Mouse (Mus musculus): ENCODE data around the gene Lrrc61.
"Not testable (repeated sequence)": the region's sequence is repeated elsewhere in the genome, so short reads cannot be mapped to it uniquely, and the experiment has no call there.

The Lrrc61 gene

GRCm38 (mm10) chr6:48554280-48555103, at the start of gene Lrrc61:
Lrrc61 (plus strand) TSS chr6:48554796.
- peak; percentile 99 for DNase-seq

- no peak for DNase-seq
Measured at GRCm38 (mm10) chr6:48508087-48508486, 46.5 kb upstream of the Lrrc61 start.

GRCm38 (mm10) chr6:48510426-48510825, 44.2 kb upstream of the Lrrc61 start:
- DNase-seq: no peak

- DNase-seq: no peak
Measured at GRCm38 (mm10) chr6:48511861-48512260, 42.7 kb upstream of the Lrrc61 start.

- DNase-seq: not testable (repeated sequence)
Measured at GRCm38 (mm10) chr6:48524882-48525281, 29.7 kb upstream of the Lrrc61 start.

- DNase-seq: no peak
Measured at GRCm38 (mm10) chr6:48527901-48528300, 26.7 kb upstream of the Lrrc61 start.

GRCm38 (mm10) chr6:48529261-48529660, 25.3 kb upstream of the Lrrc61 start:
- no peak for DNase-seq

GRCm38 (mm10) chr6:48529871-48530440, 24.6 kb upstream of the Lrrc61 start:
- DNase-seq: no peak

- no peak for DNase-seq
Measured at GRCm38 (mm10) chr6:48530862-48531261, 23.7 kb upstream of the Lrrc61 start.

GRCm38 (mm10) chr6:48533475-48533874, 21.1 kb upstream of the Lrrc61 start:
- DNase-seq: no peak

GRCm38 (mm10) chr6:48534913-48535312, 19.7 kb upstream of the Lrrc61 start:
- DNase-seq: no peak

GRCm38 (mm10) chr6:48536091-48536490, 18.5 kb upstream of the Lrrc61 start:
- no peak for DNase-seq

GRCm38 (mm10) chr6:48537105-48537954, 17.3 kb upstream of the Lrrc61 start, which contains the start of gene Atp6v0e2:
Atp6v0e2 (plus strand) TSS chr6:48537615.
- DNase-seq: peak; percentile 79

GRCm38 (mm10) chr6:48538841-48539737, 15.5 kb upstream of the Lrrc61 start:
- peak; percentile 83 for DNase-seq

- DNase-seq: no peak
Measured at GRCm38 (mm10) chr6:48539860-48540259, 14.7 kb upstream of the Lrrc61 start.

GRCm38 (mm10) chr6:48540721-48541120, 13.9 kb upstream of the Lrrc61 start:
- no peak for DNase-seq

GRCm38 (mm10) chr6:48541560-48542450, 12.8 kb upstream of the Lrrc61 start:
- DNase-seq: peak; percentile 30

GRCm38 (mm10) chr6:48542631-48543030, 12.0 kb upstream of the Lrrc61 start:
- DNase-seq: no peak

GRCm38 (mm10) chr6:48545251-48545650, 9.3 kb upstream of the Lrrc61 start:
- DNase-seq: no peak

GRCm38 (mm10) chr6:48546271-48546670, 8.3 kb upstream of the Lrrc61 start:
- DNase-seq: peak; percentile 57

GRCm38 (mm10) chr6:48546858-48547257, 7.7 kb upstream of the Lrrc61 start:
- peak; percentile 34 for DNase-seq

Data from lung, postnatal 14 days (tissue).